Mouse (Mus musculus): ENCODE data around the gene Psmd12. TPM values are rescaled to one million over a fixed set of nuclear protein-coding genes. Genes with fewer than 3 reads are reported as not detected.

Gene Psmd12
- polyA plus RNA-seq (2015; fragmentation: Nextera tagmentation; extraction: Ambion mirVana), result 144 and 154 TPM in 2 replicates

DNA sequence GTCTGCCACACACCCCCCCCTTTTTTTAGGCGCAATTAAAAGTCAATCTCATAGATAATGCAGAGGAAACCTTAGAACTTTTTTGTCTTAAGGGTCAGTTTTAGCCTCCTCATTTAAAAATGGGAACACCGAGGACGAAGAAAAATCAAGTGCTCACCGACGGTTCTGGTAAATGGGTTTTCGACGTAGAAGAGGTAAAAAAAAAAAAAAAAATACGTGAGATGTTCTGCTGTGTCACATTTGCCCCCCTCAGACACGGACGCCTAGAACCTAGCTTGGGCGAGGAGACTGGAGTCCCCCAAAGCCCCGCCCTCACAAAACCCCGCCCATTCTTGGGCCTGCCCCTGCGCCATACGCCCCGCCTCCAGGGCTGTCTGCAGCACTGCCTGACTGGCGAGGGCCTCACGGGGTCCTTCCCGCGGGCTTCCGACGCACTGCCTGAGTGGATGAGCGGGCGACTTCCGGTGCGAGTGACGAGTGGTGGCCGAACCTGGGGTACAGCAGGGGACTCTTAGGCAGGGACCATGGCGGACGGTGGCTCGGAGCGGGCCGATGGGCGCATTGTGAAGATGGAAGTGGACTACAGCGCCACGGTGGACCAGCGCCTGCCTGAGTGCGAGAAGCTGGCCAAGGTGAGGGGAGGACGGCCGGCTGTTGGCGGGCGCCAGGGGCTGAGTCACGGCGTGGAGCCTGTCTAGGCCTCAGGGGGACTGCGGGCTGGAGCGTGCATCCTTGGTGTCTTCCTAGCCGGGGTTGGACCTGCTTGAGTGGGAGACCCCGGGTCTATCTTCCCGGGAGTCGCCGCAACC lies at the start of gene Psmd12:
Gene Psmd12, plus strand, starts transcription at position 432 of the 809 bp plus-strand sequence.
- H3K9me3 ChIP-seq (ENCODE audit: control insufficient read depth, low read length), result no peaks in the 10 kb centered on the region
- no peaks in the 10 kb centered on the region for H3K36me3 ChIP-seq (ENCODE audit: control insufficient read depth, insufficient read depth, low read length)
- H3K27ac ChIP-seq (ENCODE audit: low read length), result peak within 1 kb of the TSS; percentile 76
- WGBS, result under 1% methylated on average over 51 of the region's 51 CpGs
- peaks cover 18% of the 10 kb centered on the region for H3K4me1 ChIP-seq (ENCODE audit: control insufficient read depth, insufficient read depth, low read length)
- peak within 1 kb of the TSS; percentile 97 for H3K9ac ChIP-seq (ENCODE audit: low read depth, low read length)
- ATAC-seq, result peak; percentile 99
- peak within 1 kb of the TSS; percentile 67 for H3K4me2 ChIP-seq (ENCODE audit: low read depth, low read length)
- H3K27me3 ChIP-seq (replicated peaks; ENCODE audit: control insufficient read depth, insufficient read depth, low read length), result no peaks in the 10 kb centered on the region
- peak within 1 kb of the TSS; percentile 90 for H3K4me3 ChIP-seq (ENCODE audit: low read length)

DNA sequence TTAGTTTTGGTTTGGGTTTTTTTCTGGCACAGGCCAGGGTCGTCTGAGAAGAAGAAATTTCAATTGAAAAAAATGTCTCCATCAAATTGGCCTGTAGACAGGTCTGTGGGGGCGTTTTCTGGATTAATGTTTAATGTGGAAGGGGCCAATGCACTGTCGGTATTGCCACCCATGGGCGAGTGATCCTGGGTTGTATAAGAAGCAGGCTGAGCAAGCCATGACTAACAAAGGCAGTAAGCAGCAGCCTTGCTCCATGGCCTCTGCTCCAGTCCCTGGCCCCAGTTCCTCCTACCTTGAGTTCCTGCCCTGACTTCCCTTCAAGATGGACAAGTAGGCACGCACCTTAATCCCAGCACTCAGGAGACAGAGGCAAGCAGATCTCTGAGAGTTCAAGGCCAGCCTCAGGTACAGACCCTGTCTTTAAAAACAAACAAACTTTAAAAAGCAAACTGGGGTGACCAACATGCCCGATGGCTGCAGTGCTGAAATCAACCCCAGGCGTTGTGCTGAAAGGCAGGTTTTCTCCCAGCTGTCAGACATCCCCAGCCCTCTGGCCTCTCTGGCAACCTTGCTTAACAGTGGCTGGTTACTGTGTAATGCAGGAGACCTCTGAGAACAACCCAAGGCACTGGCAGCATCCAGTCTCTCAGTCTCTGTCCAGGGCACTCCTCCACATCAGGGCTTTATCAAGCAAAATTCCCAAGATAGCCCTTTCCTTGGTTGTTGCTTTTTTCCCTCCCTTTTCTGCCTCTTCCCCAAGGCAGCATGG lies 47.9 kb upstream of the Psmd12 start:
- Histone ChIP-seq H3K27ac (ENCODE audit: low read length) (no peak overlapping the region), H3K4me1 (ENCODE audit: control insufficient read depth, insufficient read depth, low read length) (no peaks in the 10 kb centered on the region), H3K36me3 (ENCODE audit: control insufficient read depth, insufficient read depth, low read length) (no peaks in the 10 kb centered on the region), H3K27me3 (replicated peaks; ENCODE audit: control insufficient read depth, insufficient read depth, low read length) (no peaks in the 10 kb centered on the region), H3K9ac (ENCODE audit: low read depth, low read length) (no peak overlapping the region), H3K9me3 (ENCODE audit: control insufficient read depth, low read length) (no peaks in the 10 kb centered on the region), H3K4me3 (ENCODE audit: low read length) (no peak overlapping the region), H3K4me2 (ENCODE audit: low read depth, low read length) (no peak overlapping the region)
- ATAC-seq, result no peak
- WGBS, result 65% methylated on average over 7 of the region's 7 CpGs

DNA sequence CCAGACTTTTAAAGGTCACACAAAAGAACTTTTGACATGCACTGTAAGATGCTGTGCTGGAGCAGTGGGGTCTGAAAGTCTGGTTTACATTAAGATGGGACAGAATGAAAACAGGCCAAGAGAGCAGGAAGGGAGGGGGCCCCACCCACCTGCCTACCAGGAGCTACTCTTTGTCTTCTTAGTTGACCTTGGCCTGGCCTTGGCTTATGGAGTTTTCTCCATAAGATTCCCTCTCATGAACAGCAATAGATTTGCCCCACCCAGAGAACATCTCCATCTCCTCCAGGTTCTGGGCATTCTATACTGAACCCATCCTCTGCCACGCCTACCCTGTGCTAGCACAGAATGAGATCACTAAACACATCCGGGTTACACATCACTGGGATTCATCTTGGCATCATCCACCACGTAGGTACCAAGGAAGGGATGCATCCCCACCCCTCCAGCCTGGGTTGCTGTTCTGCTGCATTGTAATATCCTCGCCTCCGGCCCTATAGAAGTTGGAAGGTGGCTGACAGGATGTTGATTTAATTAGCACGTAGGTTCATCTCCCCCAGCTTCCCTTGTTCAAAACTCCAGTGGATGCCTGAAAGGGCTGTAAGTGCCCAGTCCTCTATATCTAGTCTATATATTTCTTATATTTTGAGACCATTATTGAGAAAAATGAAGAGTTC lies 43.4 kb upstream of the Psmd12 start:
- Histone ChIP-seq H3K36me3 (ENCODE audit: control insufficient read depth, insufficient read depth, low read length) (no peaks in the 10 kb centered on the region), H3K9ac (ENCODE audit: low read depth, low read length) (no peak overlapping the region), H3K4me1 (ENCODE audit: control insufficient read depth, insufficient read depth, low read length) (no peaks in the 10 kb centered on the region), H3K4me2 (ENCODE audit: low read depth, low read length) (no peak overlapping the region), H3K27me3 (replicated peaks; ENCODE audit: control insufficient read depth, insufficient read depth, low read length) (no peaks in the 10 kb centered on the region), H3K27ac (ENCODE audit: low read length) (no peak overlapping the region), H3K4me3 (ENCODE audit: low read length) (no peak overlapping the region), H3K9me3 (ENCODE audit: control insufficient read depth, low read length) (no peaks in the 10 kb centered on the region)
- 91% methylated on average over 6 of the region's 6 CpGs for WGBS
- ATAC-seq, result no peak

DNA sequence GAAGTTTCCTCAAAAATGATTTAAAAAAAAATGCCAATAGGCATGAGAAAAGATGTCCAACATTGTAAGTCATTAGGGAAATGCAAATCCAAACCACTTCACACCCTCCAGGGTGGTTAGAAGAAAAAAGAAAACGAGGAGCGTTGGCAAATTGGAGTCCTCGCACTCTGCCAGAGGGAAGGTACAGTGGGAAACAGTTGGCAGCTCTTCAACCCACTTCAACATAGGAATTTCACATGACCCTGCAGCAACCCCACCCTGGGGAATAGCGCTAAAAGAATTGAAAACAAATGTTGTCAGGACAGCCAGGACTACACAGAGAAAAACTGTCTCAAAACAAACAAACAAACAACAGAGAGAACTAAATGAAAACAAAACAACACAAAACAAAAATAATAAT lies 41.6 kb upstream of the Psmd12 start:
- ATAC-seq, result no peak
- Histone ChIP-seq H3K9me3 (ENCODE audit: control insufficient read depth, low read length) (no peaks in the 10 kb centered on the region), H3K9ac (ENCODE audit: low read depth, low read length) (no peak overlapping the region), H3K27ac (ENCODE audit: low read length) (no peak overlapping the region), H3K4me2 (ENCODE audit: low read depth, low read length) (no peak overlapping the region), H3K4me1 (ENCODE audit: control insufficient read depth, insufficient read depth, low read length) (no peaks in the 10 kb centered on the region), H3K36me3 (ENCODE audit: control insufficient read depth, insufficient read depth, low read length) (no peaks in the 10 kb centered on the region), H3K27me3 (replicated peaks; ENCODE audit: control insufficient read depth, insufficient read depth, low read length) (no peaks in the 10 kb centered on the region), H3K4me3 (ENCODE audit: low read length) (no peak overlapping the region)
- 66% methylated on average over 4 of the region's 4 CpGs for WGBS

DNA sequence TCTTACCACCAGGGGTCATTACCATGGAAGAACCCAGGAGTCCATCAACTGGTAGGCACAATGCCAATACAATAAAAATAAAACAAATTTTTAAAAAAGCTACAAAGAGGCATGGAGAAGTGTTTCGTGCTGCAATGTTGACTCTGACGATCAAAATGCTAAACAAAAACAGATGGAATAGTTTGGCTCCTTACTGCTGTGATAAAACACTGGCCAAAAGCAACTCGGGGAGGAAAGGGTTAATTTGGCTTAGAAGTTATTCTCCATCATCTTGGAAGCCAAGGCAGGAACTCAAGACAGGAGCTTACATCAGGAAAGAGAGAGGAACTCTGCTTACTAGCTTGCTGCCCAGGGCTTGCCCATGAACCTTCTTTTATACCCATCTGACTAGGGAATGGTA lies 41.1 kb upstream of the Psmd12 start:
- Histone ChIP-seq H3K27ac (ENCODE audit: low read length) (no peak overlapping the region), H3K4me3 (ENCODE audit: low read length) (no peak overlapping the region), H3K9ac (ENCODE audit: low read depth, low read length) (no peak overlapping the region), H3K4me2 (ENCODE audit: low read depth, low read length) (no peak overlapping the region), H3K27me3 (replicated peaks; ENCODE audit: control insufficient read depth, insufficient read depth, low read length) (no peaks in the 10 kb centered on the region), H3K36me3 (ENCODE audit: control insufficient read depth, insufficient read depth, low read length) (no peaks in the 10 kb centered on the region), H3K9me3 (ENCODE audit: control insufficient read depth, low read length) (no peaks in the 10 kb centered on the region), H3K4me1 (ENCODE audit: control insufficient read depth, insufficient read depth, low read length) (no peaks in the 10 kb centered on the region)
- WGBS, result 75% methylated on average over 3 of the region's 3 CpGs
- ATAC-seq, result no peak

DNA sequence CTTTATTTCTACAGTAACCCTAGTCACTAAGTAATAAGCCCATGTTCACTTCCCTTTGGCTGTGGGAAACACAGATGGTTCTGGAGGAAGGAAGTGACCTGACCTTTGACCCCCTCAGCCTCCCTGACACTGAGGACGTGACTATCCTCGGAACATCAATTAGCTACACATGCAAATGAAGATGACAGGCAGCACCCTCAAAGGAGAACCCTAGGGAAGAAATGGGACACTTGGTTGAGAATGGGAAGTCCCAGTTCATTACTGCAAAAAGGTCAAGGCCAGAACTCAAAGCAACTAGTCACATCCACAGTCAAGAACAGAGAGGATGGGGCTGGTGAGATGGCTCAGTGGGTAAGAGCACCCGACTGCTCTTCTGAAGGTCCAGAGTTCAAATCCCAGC lies 38.2 kb upstream of the Psmd12 start:
- ATAC-seq, result no peak

DNA sequence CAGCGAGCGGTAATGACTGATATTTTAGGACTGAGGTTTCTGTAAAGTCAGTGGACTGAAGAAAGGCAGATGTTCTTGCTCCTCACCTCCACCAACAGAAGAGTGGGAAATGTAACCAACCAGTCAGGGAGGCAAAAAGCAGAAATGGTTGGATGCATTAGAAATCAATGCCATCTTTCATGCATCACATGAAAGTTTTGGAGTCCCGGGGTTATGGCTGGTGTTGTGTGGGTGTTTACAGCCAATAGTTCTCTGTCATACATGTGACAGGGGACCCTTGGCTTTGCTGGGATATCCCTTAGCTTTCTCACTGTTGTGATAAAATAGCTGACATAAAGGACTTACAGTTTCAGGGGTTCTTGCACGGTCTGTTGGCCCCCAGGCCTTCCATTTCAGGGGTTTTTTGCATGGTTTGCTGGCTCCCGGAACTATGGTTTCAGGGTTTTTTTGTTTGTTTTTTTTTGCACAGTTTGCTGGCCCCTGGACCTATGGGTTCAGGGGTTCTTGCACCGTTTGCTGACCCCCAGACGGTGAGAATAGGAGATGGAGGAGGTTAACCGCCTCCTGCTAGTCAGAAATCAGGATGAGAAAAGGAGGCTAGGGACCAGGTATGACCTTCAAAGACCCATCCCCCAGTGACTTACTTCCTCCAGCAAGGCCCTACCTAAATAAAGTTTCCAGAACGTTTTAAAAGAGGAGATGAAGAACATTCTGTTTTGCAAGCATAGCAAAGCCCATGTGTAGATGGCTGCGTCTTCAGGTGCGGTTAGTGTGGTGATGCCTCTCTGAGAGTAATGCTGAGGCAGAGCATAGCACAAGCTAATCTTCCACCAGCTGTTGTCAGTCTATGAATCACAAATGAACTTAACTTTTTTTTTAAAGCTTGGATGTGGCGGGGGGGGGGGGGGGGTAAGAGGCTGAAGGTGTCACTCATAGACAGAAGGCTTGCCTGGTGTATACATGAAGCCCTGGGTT lies 35.9 kb upstream of the Psmd12 start:
- no peak for ATAC-seq
- H3K4me1 ChIP-seq (ENCODE audit: control insufficient read depth, insufficient read depth, low read length), result no peaks in the 10 kb centered on the region
- no peak overlapping the region for H3K9ac ChIP-seq (ENCODE audit: low read depth, low read length)
- H3K4me2 ChIP-seq (ENCODE audit: low read depth, low read length), result no peak overlapping the region
- H3K27me3 ChIP-seq (replicated peaks; ENCODE audit: control insufficient read depth, insufficient read depth, low read length), result no peaks in the 10 kb centered on the region
- no peak overlapping the region for H3K4me3 ChIP-seq (ENCODE audit: low read length)
- H3K36me3 ChIP-seq (ENCODE audit: control insufficient read depth, insufficient read depth, low read length), result no peaks in the 10 kb centered on the region
- no peaks in the 10 kb centered on the region for H3K9me3 ChIP-seq (ENCODE audit: control insufficient read depth, low read length)
- WGBS, result 81% methylated on average over 12 of the region's 12 CpGs
- no peak overlapping the region for H3K27ac ChIP-seq (ENCODE audit: low read length)

More for the DNA sequence above, 38.2 kb upstream of the Psmd12 start:
- Histone ChIP-seq H3K4me1 (ENCODE audit: control insufficient read depth, insufficient read depth, low read length) (no peaks in the 10 kb centered on the region), H3K4me3 (ENCODE audit: low read length) (no peak overlapping the region), H3K9me3 (ENCODE audit: control insufficient read depth, low read length) (no peaks in the 10 kb centered on the region), H3K4me2 (ENCODE audit: low read depth, low read length) (no peak overlapping the region), H3K27me3 (replicated peaks; ENCODE audit: control insufficient read depth, insufficient read depth, low read length) (no peaks in the 10 kb centered on the region), H3K36me3 (ENCODE audit: control insufficient read depth, insufficient read depth, low read length) (no peaks in the 10 kb centered on the region), H3K9ac (ENCODE audit: low read depth, low read length) (no peak overlapping the region), H3K27ac (ENCODE audit: low read length) (no peak overlapping the region)
- WGBS, result 62% methylated on average over 3 of the region's 3 CpGs

DNA sequence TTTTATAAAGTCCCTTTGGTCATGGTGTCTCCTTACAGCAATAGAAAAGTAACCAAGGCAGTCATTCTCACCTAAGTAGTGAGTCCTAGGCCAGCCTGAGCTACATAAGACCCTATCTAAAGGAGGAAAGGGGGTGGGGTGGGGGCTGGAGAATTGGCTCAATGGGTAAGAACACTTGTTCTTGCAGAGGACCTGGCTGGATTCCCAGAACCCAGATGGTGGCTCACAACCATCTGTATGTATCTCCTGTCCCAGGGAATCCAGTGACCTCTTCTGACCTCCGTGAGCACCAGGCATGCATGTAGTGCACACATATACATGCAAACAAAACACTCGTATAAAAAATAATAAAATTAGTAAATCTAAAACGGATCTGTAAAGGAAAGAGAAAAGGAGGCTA lies 33.6 kb upstream of the Psmd12 start:
- Histone ChIP-seq H3K9ac (ENCODE audit: low read depth, low read length) (no peak overlapping the region), H3K27ac (ENCODE audit: low read length) (no peak overlapping the region), H3K4me3 (ENCODE audit: low read length) (no peak overlapping the region), H3K36me3 (ENCODE audit: control insufficient read depth, insufficient read depth, low read length) (no peaks in the 10 kb centered on the region), H3K4me1 (ENCODE audit: control insufficient read depth, insufficient read depth, low read length) (peaks cover 7% of the 10 kb centered on the region; the same call in 1 of the 2 replicates), H3K9me3 (ENCODE audit: control insufficient read depth, low read length) (no peaks in the 10 kb centered on the region), H3K4me2 (ENCODE audit: low read depth, low read length) (no peak overlapping the region), H3K27me3 (replicated peaks; ENCODE audit: control insufficient read depth, insufficient read depth, low read length) (no peaks in the 10 kb centered on the region)
- 82% methylated on average over 3 of the region's 3 CpGs for WGBS
- ATAC-seq, result no peak

Measured in intestine, embryonic 16.5 days (tissue).